Mouse (Mus musculus) forebrain, postnatal 0 days (tissue): Measurements from ENCODE around the gene Ccl24. TPM values are rescaled to one million over a fixed set of nuclear protein-coding genes. Genes with fewer than 3 reads are reported as not detected.

Experiments used
- ATAC-seq: fragments of 200-750 bp; cut with Nextera tagmentation; 2 replicates; pipeline ENCODE4 v1.8.0; 2017; ENCODE audit warnings: mild to moderate bottlenecking, moderate library complexity
- DNase-seq: peaks from one replicate; pipeline ENCODE4 v3.0.0-alpha.2; 2015
- H3K27ac ChIP-seq: fragments of 300-500 bp; sonication (generic); 2 replicates; pipeline ENCODE4 v1.5.1; 2014; ENCODE audit warnings: low read depth, mild to moderate bottlenecking, antibody characterized with exemption, low read length, moderate library complexity, mixed read lengths
- H3K27me3 ChIP-seq: fragments of 300-500 bp; sonication (generic); 2 replicates; pipeline ENCODE4 v1.6.1; 2014; ENCODE audit warnings: mild to moderate bottlenecking, low read length, mixed read lengths; ENCODE audit not compliant: insufficient read depth
- H3K36me3 ChIP-seq: fragments of 300-500 bp; sonication (generic); 2 replicates; pipeline ENCODE4 v1.6.1; 2014; ENCODE audit warnings: mild to moderate bottlenecking, moderate library complexity; ENCODE audit not compliant: insufficient read depth
- H3K4me1 ChIP-seq: fragments of 300-500 bp; sonication (generic); 2 replicates; pipeline ENCODE4 v1.6.1; 2014; ENCODE audit warnings: antibody characterized with exemption; ENCODE audit not compliant: insufficient read depth
- H3K4me2 ChIP-seq: fragments of 300-500 bp; sonication (generic); 2 replicates; pipeline ENCODE4 v1.6.1; 2014; ENCODE audit warnings: low read depth, mild to moderate bottlenecking, moderate library complexity
- H3K4me3 ChIP-seq: fragments of 300-500 bp; sonication (generic); 2 replicates; pipeline ENCODE4 v1.5.1; 2014; ENCODE audit warnings: low read depth, low read length, mixed read lengths
- H3K9ac ChIP-seq: fragments of 300-500 bp; sonication (generic); 2 replicates; pipeline ENCODE4 v1.6.1; 2014; ENCODE audit warnings: mild to moderate bottlenecking
- H3K9me3 ChIP-seq: fragments of 300-500 bp; sonication (generic); 2 replicates; pipeline ENCODE4 v1.6.1; 2016; ENCODE audit warnings: low read length
- CTCF ChIP-seq: sonication (generic); IDR thresholded peaks from 2 replicates; pipeline ENCODE4 v1.5.1; 2016; ENCODE audit warnings: antibody characterized with exemption, control low read depth, low read depth
- WGBS: fragments of 180-500 bp; shearing (Covaris S2); extraction: QIAGEN DNeasy Blood & Tissue Kit; methylation state at CpG from one replicate; pipeline ENCODE4 v1.1.7; 2014; 5-methylcytosine and 5-hydroxymethylcytosine counted together
- polyA plus RNA-seq: library from polyadenylated mRNA; unstranded; fragments of >200 nt; fragmentation: Nextera tagmentation; extraction: Ambion mirVana; gene quantifications from 2 replicates; pipeline ENCODE4 v1.2.1, GENCODE M21; 2015
- total RNA-seq: library from RNA; depleted of rRNA; stranded (reverse); fragments of >200 nt; gene quantifications from 2 replicates; pipeline ENCODE4 v1.2.3, GENCODE M21; 2014

Ccl24 gene
- total and polyA plus RNA-seq, 2 experiments from 2014 or later = 2.4 TPM

DNA sequence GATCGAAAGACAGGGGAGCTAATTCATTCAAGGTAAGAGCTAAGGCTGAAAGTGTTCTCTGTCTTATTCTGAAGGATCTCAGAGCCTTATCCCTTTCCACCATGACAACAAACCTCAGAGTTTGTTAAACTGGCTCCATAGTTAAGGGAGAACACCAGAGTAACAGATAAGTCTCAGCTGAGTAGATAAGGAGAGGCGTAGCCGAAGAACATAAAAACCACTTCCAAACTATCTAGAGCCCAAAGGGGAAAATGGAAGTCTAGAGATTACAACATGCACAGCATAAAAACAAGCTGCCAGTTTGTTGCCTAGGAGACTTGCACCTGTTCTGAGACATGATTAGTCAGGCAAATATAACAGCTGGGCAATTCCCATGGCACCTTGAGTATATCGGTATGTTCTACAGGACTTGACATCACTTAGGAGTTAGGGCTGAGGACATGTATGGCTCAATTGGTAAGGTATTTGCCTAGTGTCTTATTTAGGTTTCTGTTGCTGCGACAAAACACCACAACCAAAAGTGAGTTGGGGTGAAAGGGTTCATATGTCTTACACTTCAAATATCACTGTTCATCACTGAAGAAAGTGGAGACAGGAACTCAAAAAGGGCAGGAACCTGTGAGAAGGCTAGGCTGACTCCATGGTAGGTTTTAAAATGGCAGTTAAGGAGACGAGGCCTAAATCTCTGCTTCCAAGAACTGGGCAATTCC, 5.1 kb downstream of the Ccl24 start:
- Histone ChIP-seq H3K9ac (no peak overlapping the region), H3K4me3 (no peak overlapping the region), H3K4me1 (no peaks in the 10 kb centered on the region), H3K36me3 (no peaks in the 10 kb centered on the region), H3K27me3 (no peaks in the 10 kb centered on the region), H3K27ac (no peak overlapping the region), H3K4me2 (no peak overlapping the region), H3K9me3 (no peaks in the 10 kb centered on the region)
- DNase-seq (no peak), ATAC-seq (no peak)
- WGBS = 91% methylated on average over 6 of the region's 6 CpGs
- no peak for TF ChIP-seq CTCF

DNA sequence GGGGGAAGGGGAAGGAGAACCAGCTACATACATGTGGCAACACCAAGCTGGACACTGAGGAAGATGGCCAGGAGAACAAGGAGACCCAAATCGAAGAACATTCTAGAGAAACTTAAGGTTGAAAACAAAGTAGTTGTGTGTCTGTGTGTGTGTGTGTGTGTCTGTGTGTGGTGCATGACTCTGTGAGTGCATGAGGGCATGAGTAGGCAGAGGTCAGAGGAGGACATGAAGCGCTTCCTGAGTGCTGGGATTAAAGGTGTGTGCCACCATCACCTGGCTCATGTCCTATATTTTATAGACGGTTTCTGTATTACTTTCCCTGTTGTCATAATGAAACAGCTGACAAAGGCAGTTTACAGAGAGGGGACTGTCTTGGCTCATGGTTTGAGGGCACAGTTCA, 9.4 kb downstream of the Ccl24 start, which contains the start of gene Ccl26:
Ccl26 (minus strand) TSS at position 101 of the 400 bp plus-strand sequence.
- no peak within 1 kb of the TSS for H3K9ac ChIP-seq
- ATAC-seq = no peak
- WGBS = 86% methylated on average over 3 of the region's 3 CpGs

DNA sequence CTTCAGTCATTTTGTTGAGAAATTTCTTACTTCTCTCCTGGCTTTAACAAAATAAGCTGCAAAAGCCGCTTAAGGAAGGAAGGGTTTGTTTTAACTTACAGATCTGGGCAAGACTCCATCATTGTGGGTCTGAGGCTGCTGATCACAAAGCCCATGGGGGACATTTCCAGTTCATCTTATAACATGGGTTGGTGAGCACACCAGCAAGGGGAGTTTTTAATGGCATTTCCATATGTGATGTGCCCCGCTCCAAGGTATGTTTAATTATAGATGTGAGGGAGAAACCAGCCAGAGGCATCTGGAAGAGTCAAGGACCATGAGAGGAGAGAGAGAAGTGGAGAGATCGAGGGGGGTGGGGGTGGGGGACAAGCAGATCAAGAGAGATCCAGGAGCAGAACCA, 15.2 kb downstream of the Ccl24 start:
- 72% methylated on average over 3 of the region's 3 CpGs for WGBS
- Histone ChIP-seq H3K4me3 (no peak overlapping the region), H3K36me3 (no peaks in the 10 kb centered on the region), H3K4me1 (no peaks in the 10 kb centered on the region), H3K9me3 (no peaks in the 10 kb centered on the region), H3K4me2 (no peak overlapping the region), H3K9ac (no peak overlapping the region), H3K27me3 (no peaks in the 10 kb centered on the region), H3K27ac (no peak overlapping the region)
- no peak for TF ChIP-seq CTCF
- ATAC-seq = no peak
- no peak for DNase-seq

More for the DNA sequence above, 9.4 kb downstream of the Ccl24 start, which contains the start of gene Ccl26:
- Histone ChIP-seq H3K4me1 (no peaks in the 10 kb centered on the region), H3K4me3 (no peak within 1 kb of the TSS), H3K9me3 (no peaks in the 10 kb centered on the region), H3K27me3 (no peaks in the 10 kb centered on the region), H3K27ac (no peak within 1 kb of the TSS), H3K36me3 (no peaks in the 10 kb centered on the region), H3K4me2 (no peak within 1 kb of the TSS)
- no peak for TF ChIP-seq CTCF
- DNase-seq = no peak

DNA sequence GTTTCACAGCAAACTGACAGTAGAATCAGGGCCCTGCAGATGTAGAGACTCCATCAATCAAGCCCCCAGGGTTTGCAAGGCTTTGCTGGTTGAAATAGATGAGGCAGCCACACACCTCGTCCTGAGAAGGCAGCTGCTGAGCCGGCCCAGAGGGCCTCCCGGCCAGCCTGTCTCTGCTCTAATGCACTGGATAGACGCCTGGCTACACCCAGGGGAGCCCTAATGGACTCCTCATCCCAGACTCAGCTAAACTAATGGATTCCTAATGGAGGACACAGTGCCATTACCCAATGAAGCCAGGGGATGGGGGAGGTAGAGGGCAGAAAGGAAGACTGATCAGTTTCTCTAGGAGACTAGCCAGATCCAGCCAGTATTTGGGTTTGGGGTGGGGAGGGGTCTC, 15.8 kb downstream of the Ccl24 start:
- DNase-seq (no peak), ATAC-seq (no peak)
- H3K27ac ChIP-seq = no peak overlapping the region
- H3K4me1 ChIP-seq = no peaks in the 10 kb centered on the region
- TF ChIP-seq CTCF = no peak
- no peaks in the 10 kb centered on the region for H3K36me3 ChIP-seq
- H3K9ac ChIP-seq = no peak overlapping the region
- no peak overlapping the region for H3K4me2 ChIP-seq
- WGBS = 40% methylated on average over 4 of the region's 4 CpGs
- H3K27me3 ChIP-seq = no peaks in the 10 kb centered on the region
- H3K4me3 ChIP-seq = no peak overlapping the region
- H3K9me3 ChIP-seq = no peaks in the 10 kb centered on the region

DNA sequence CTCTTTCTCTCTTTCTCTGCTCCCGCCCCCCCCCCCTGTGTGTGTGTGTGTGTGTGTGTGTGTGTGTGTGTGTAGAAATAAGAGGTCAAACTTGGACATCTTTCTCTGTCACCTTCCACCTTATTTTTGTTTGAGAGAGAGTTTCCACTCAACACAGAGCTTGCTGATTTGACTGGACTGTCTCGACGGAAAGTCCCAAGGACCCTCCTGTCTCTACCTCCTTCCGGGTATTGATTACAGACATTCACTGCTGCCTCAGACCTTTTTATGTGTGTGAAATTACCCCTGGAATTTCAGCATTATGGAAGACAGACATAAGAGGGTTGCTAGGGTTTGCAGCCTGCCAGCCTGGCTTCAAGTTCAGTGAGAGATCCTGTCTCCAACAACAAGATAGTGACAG, 16.6 kb downstream of the Ccl24 start:
- Histone ChIP-seq H3K36me3 (no peaks in the 10 kb centered on the region), H3K4me3 (no peak overlapping the region), H3K9ac (no peak overlapping the region), H3K4me2 (no peak overlapping the region), H3K27ac (no peak overlapping the region), H3K4me1 (no peaks in the 10 kb centered on the region), H3K27me3 (no peaks in the 10 kb centered on the region), H3K9me3 (no peaks in the 10 kb centered on the region)
- TF ChIP-seq CTCF = no peak
- no peak for ATAC-seq
- DNase-seq = no peak
- 87% methylated on average over 4 of the region's 4 CpGs for WGBS

DNA sequence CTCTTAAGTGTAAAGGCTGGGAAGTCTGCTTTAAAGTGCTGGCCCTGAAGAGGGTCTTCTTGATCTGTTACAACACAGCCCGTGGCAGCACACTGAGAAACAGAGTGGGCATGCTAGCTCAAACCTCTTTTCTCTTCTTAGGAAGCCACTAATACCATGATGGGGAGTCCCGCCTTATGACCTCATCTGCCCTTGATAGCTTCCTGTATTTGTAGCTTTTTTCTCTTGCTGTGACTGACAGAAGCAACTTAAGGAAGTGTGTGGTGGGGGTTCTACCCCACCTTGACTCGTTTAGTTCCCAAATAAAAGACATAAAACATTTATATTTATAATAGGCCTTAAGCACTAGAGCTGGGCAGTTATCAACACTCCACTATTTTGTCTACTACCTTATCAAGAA, 21.3 kb downstream of the Ccl24 start:
- H3K4me1 ChIP-seq = no peaks in the 10 kb centered on the region
- no peak overlapping the region for H3K27ac ChIP-seq
- H3K4me3 ChIP-seq = no peak overlapping the region
- no peak for ATAC-seq
- no peaks in the 10 kb centered on the region for H3K36me3 ChIP-seq
- H3K27me3 ChIP-seq = no peaks in the 10 kb centered on the region
- H3K9me3 ChIP-seq = no peaks in the 10 kb centered on the region
- no peak overlapping the region for H3K9ac ChIP-seq
- TF ChIP-seq CTCF = no peak
- 73% methylated on average over 3 of the region's 3 CpGs for WGBS
- H3K4me2 ChIP-seq = no peak overlapping the region
- DNase-seq = no peak

DNA sequence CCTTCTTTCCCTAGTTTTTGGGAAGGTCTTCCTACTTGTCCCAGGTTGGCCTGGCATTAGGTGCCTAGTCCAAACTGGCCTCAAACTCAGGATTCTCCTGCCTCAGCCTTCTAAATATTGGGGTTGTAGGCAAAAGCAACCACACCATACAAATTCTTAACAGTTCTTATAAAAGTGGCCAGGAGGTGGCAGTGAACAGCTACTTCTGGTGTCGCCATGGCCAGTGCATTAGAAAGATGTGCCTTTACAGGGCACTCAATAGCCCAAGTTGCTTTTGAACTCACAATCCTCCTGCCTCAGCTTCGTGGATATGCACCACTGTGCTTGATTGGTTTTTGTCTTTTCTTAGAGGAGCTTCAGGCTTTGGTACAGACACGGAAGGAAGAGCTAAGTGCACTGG, 21.9 kb downstream of the Ccl24 start:
- H3K4me3 ChIP-seq = no peak overlapping the region
- H3K36me3 ChIP-seq = no peaks in the 10 kb centered on the region
- DNase-seq = peak; percentile 34
- H3K4me1 ChIP-seq = no peaks in the 10 kb centered on the region
- no peak overlapping the region for H3K27ac ChIP-seq
- peak; percentile 53 for TF ChIP-seq CTCF
- ATAC-seq = no peak
- H3K9ac ChIP-seq = no peak overlapping the region
- no peaks in the 10 kb centered on the region for H3K9me3 ChIP-seq
- WGBS = 31% methylated on average over 3 of the region's 3 CpGs
- H3K4me2 ChIP-seq = no peak overlapping the region
- H3K27me3 ChIP-seq = no peaks in the 10 kb centered on the region
